ENCODE assay signal across 8 mouse cellular contexts in the genomic region with DNA sequence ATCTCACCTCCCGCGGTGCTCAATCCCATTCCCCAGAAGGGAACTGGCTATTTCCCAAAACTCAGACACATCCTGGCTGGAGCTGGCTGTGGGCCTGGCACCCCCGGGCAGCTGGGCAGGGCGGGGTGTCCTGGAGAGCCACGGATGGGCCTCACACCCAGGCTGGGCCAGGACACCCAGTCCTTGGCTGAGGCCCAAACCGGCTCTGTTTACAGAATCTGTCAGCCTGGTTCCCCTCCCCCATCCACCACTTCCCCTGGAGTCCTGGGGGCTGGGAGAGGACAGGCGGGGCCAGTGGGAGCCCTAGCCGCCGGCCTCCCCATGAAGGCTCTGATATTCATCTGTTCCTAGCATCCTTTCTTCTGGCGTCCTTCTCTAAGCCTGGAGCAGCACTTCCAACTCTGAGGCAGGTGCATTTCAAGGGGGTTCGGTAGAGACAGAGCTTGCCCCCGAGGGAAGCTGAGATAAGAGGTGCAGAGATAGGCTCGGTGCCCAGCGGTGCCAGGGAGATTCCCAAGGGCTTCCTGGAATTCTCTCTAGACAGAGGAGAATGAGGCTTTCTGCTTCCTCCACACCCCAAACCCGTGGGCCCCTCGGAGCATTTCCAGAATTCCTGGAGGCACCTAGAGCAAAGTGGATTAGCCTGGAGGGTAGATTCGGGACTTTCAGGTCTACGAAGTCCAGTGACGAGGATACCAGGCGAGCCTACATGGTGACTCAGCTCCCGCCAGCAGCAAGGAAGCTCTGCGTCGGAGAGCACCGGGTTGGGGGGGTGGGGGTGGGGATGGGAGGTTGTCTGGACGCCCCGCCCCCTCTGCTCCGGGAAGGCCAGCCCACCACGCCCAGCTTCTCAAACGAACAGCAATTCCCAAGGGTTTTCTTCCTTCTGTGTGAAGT. TPM values are rescaled to one million over a fixed set of nuclear protein-coding genes. Genes with fewer than 3 reads are reported as not detected.
DNase-seq lines count a peak whose midpoint lies in the region; ATAC-seq and TF ChIP-seq lines count a peak whose summit lies in the region.

No protein-coding gene starts in this region.

- no peak for TF ChIP-seq CTCF in liver, postnatal 0 days (IDR thresholded peaks at IDR 0.05; ENCODE audit: low read depth)

- peak overlapping the region; percentile 17 for H3K4me3 ChIP-seq in forebrain, embryonic 14.5 days (ENCODE audit: low read depth, low read length)
- peak overlapping the region; percentile 51 for H3K4me3 ChIP-seq in liver, postnatal 0 days (ENCODE audit: low read depth, low read length)
- peak overlapping the region; percentile 15; the same call in 1 of the 2 replicates for H3K4me3 ChIP-seq in neural tube, embryonic 14.5 days (ENCODE audit: low read depth, low read length)

- no peaks in the 10 kb centered on the region for H3K9me3 ChIP-seq in forebrain, embryonic 14.5 days (replicated peaks; ENCODE audit: control insufficient read depth, low read length)
- no peaks in the 10 kb centered on the region for H3K9me3 ChIP-seq in liver, postnatal 0 days (ENCODE audit: low read length)
- H3K9me3 ChIP-seq in neural tube, embryonic 14.5 days (ENCODE audit: control insufficient read depth, low read length): no peaks in the 10 kb centered on the region

- no peaks in the 10 kb centered on the region for H3K27me3 ChIP-seq in forebrain, embryonic 14.5 days (replicated peaks; ENCODE audit: control insufficient read depth, insufficient read depth, low read length)
- no peaks in the 10 kb centered on the region for H3K27me3 ChIP-seq in liver, postnatal 0 days (ENCODE audit: insufficient read depth, low read length)
- no peaks in the 10 kb centered on the region for H3K27me3 ChIP-seq in neural tube, embryonic 14.5 days (ENCODE audit: control insufficient read depth, insufficient read depth, low read length)

- intact Hi-C loops in heart, postnatal 14 days (cut with DNase I): loop anchor here (2.0 kb wide), 2 partner anchors 51 to 57 kb away; a partner anchor contains a TSS

- 2% methylated on average over 29 of the region's 29 CpGs for WGBS in forebrain, embryonic 14.5 days
- under 1% methylated on average over 28 of the region's 29 CpGs for WGBS in liver, postnatal 0 days (ENCODE audit: insufficient replicate concordance)
- under 1% methylated on average over 29 of the region's 29 CpGs for WGBS in neural tube, embryonic 14.5 days

- peaks cover 8% of the 10 kb centered on the region; the same call in 1 of the 2 replicates for H3K4me1 ChIP-seq in forebrain, embryonic 14.5 days (ENCODE audit: control insufficient read depth, insufficient read depth, low read length)
- H3K4me1 ChIP-seq in liver, postnatal 0 days (ENCODE audit: insufficient read depth): peaks cover 22% of the 10 kb centered on the region
- 0 out of 2 replicates have a peak, but pooled peaks cover 3% of the 10 kb centered on the region for H3K4me1 ChIP-seq in neural tube, embryonic 14.5 days (ENCODE audit: control insufficient read depth, insufficient read depth, low read length)

- H3K4me2 ChIP-seq in forebrain, embryonic 14.5 days (ENCODE audit: low read length): peak overlapping the region; percentile 50
- peak overlapping the region; percentile 80 for H3K4me2 ChIP-seq in liver, postnatal 0 days (ENCODE audit: low read depth, low read length)
- peak overlapping the region; percentile 39 for H3K4me2 ChIP-seq in neural tube, embryonic 14.5 days (ENCODE audit: low read depth, low read length)

- peak; percentile 59 for DNase-seq in CD4-positive, CD25-positive, alpha-beta regulatory T cell, adult 2 months (ENCODE audit: low read depth, low spot score)
- DNase-seq in brain, adult 2 months (ENCODE audit: low read depth, low spot score): peak; percentile 94
- peak; percentile 73 for DNase-seq in forebrain, embryonic 14.5 days (ENCODE audit: low spot score)
- DNase-seq in heart, postnatal 14 days: peak; percentile 95 to 98
- DNase-seq in layer of hippocampus, adult 11-12 months (ENCODE audit: low spot score): peak; percentile 94
- DNase-seq in liver, postnatal 0 days: peak; percentile 94
- DNase-seq in testis, postnatal 14 days (ENCODE audit: low spot score): peak; percentile 86

- peak; percentile 72 for ATAC-seq in forebrain, embryonic 14.5 days
- ATAC-seq in liver, postnatal 0 days: peak; percentile 94
- ATAC-seq in neural tube, embryonic 14.5 days (ENCODE audit: low read depth): peak; percentile 71

- H3K9ac ChIP-seq in forebrain, embryonic 14.5 days (ENCODE audit: low read length): peak overlapping the region; percentile 42
- H3K9ac ChIP-seq in liver, postnatal 0 days (replicated peaks): peak overlapping the region; percentile 77
- 0 out of 2 replicates have a peak overlapping the region, but pooled peaks have one; percentile 21 for H3K9ac ChIP-seq in neural tube, embryonic 14.5 days (replicated peaks; ENCODE audit: low read depth, low read length)

- peak; percentile 92 for TF ChIP-seq EP300 in liver, postnatal 0 days (IDR thresholded peaks at IDR 0.05; ENCODE audit: low read depth)

- no peak overlapping the region for H3K27ac ChIP-seq in forebrain, embryonic 14.5 days (ENCODE audit: low read depth, low read length)
- H3K27ac ChIP-seq in liver, postnatal 0 days (ENCODE audit: low read depth): peak overlapping the region; percentile 99
- H3K27ac ChIP-seq in neural tube, embryonic 14.5 days (ENCODE audit: low read depth, low read length): peak overlapping the region; percentile 45; the same call in 1 of the 2 replicates

- no peaks in the 10 kb centered on the region for H3K36me3 ChIP-seq in forebrain, embryonic 14.5 days (ENCODE audit: control insufficient read depth, insufficient read depth, low read length)
- H3K36me3 ChIP-seq in liver, postnatal 0 days (replicated peaks; ENCODE audit: insufficient read depth, low read length): no peaks in the 10 kb centered on the region
- H3K36me3 ChIP-seq in neural tube, embryonic 14.5 days (ENCODE audit: control insufficient read depth, insufficient read depth, low read length): no peaks in the 10 kb centered on the region

RNA-seq across cellular contexts. Expression of a gene that starts 51.2 kb away (rescaled TPM):
- polyA plus RNA-seq in forebrain, embryonic 14.5 days (2014; fragmentation: Nextera tagmentation; extraction: Ambion mirVana): 117 and 121 TPM in 2 replicates
- 10 to 100 TPM; 13.0 to 16.2 TPM for total RNA-seq in heart, postnatal 14 days (2021)
- polyA plus RNA-seq in liver, postnatal 0 days (2015; fragmentation: Nextera tagmentation; extraction: Ambion mirVana): 30.7 and 33.3 TPM in 2 replicates
- polyA plus RNA-seq in neural tube, embryonic 14.5 days (2014; fragmentation: Nextera tagmentation; extraction: Ambion mirVana): 128 and 131 TPM in 2 replicates

RNA-seq across cellular contexts. Expression of a gene that starts 58.8 kb away (rescaled TPM):
- polyA plus RNA-seq in forebrain, embryonic 14.5 days (2014; fragmentation: Nextera tagmentation; extraction: Ambion mirVana): 0.20 and 0.23 TPM in 2 replicates
- total RNA-seq in heart, postnatal 14 days (2021): 1 to 10 TPM; 8.3 to 10.0 TPM
- polyA plus RNA-seq in liver, postnatal 0 days (2015; fragmentation: Nextera tagmentation; extraction: Ambion mirVana): 0.86 and 1.0 TPM in 2 replicates
- polyA plus RNA-seq in neural tube, embryonic 14.5 days (2014; fragmentation: Nextera tagmentation; extraction: Ambion mirVana): 0.44 and 0.52 TPM in 2 replicates

Comparison
In these comparisons a context has a peak if more than half of its experiments do, and no peak if none do; other contexts are left out.
1. H3K9ac ChIP-seq: peak in every context shown above with its lines; median percentile 77 in liver, postnatal 0 days; 42 in forebrain, embryonic 14.5 days; 21 in neural tube, embryonic 14.5 days.